Mouse (Mus musculus): ENCODE data around the gene Atp5j. TPM values are rescaled to one million over a fixed set of nuclear protein-coding genes. Genes with fewer than 3 reads are reported as not detected.

Atp5j gene
- 243 and 353 TPM in 2 replicates for polyA plus RNA-seq (2012; rRNA removed)

DNA sequence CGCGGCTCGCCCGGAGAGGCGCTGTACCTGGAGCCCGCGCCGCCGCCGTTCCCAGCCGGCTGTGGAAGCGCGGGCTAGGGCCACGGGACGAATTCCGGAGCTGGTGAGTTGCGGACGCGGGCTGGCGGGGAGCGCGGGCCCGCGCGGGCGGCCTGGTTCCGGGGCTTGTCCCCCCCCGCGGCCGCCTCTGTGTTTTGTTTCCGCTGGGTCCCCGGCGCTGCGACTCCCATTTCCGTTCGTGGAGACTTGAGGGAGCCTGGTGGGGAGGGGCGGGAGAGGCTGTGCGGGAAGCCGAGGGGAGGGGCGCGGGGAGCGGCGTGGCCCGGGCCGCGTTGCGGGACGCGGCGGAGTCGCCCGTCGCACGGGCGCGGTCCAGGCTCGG lies at the start of gene Atp5j:
Atp5j (minus strand) TSS at position 185 of the 382 bp plus-strand sequence.

DNA sequence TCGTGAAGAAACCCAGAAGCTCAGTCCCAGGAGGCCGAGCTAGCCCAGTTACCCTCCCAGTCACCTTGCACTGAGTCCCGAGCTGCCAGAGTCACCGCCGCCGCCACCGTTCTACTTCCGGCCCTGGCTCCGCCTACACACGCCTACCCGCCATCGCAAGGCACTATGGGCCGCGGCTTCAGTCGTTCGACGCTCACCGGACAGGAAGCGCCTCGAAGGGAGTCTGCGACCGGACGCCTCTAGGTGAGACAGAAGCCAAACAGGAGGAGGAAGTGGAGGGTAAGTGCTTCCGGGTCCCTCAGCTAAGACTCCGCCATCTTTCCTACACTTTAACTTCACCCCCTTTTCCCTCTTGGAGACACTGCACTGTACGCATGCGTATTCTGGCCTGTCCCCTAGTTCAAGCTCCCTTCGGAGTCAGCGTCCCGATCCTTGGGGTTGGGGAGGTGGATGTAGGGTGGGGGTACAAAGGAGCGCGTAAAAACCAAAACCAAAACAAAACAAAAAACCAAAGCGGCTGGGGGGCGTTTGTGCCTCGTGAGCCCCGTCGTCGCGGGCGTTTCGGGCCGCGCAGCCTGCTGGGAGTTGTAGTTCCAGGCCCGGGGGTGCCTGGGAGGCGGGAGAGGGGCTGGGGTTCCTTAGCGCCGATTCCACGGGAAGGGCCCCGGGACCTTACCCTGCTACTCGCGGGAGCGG lies 532 bp downstream of the Atp5j start, which contains the start of gene Gabpa:
Gabpa (plus strand) TSS at position 181 of the 696 bp plus-strand sequence.

Other genes starting within 250 kb of the Atp5j start
- 48.8 and 54.2 TPM in 2 replicates for gene Mrpl39, start 99.9 kb downstream of the Atp5j start, polyA plus RNA-seq (2012; rRNA removed)
- 30.0 and 35.5 TPM in 2 replicates for gene Jam2, start 61.5 kb downstream of the Atp5j start, polyA plus RNA-seq (2012; rRNA removed)
- 39.7 and 42.3 TPM in 2 replicates for gene Gabpa, start 700 bp downstream of the Atp5j start, polyA plus RNA-seq (2012; rRNA removed)